Mouse (Mus musculus) lung, embryonic 15.5 days (tissue): ENCODE measurements around the gene Uspl1. TPM values are rescaled to one million over a fixed set of nuclear protein-coding genes. Genes with fewer than 3 reads are reported as not detected.
"Not testable (repeated sequence)": the region's sequence is repeated elsewhere in the genome, so short reads cannot be mapped to it uniquely, and the experiment has no call there.

Experiments
- ATAC-seq: fragments of 200-750 bp; cut with Nextera tagmentation; 2 replicates; pipeline ENCODE4 v1.8.0; 2017; ENCODE audit warnings: moderate number of reproducible peaks, borderline replicate concordance; ENCODE audit not compliant: low FRiP score, low TSS enrichment; ENCODE audit errors: extremely low read depth
- H3K27ac ChIP-seq: fragments of 300-500 bp; sonication (generic); 2 replicates; pipeline ENCODE4 v1.5.1; 2015; ENCODE audit warnings: moderate library complexity, mild to moderate bottlenecking, inconsistent platforms
- H3K27me3 ChIP-seq: fragments of 300-500 bp; sonication (generic); 2 replicates; pipeline ENCODE4 v1.6.1; 2015; ENCODE audit warnings: inconsistent platforms
- H3K36me3 ChIP-seq: fragments of 300-500 bp; sonication (generic); 2 replicates; pipeline ENCODE4 v1.6.1; 2015; ENCODE audit warnings: inconsistent platforms
- H3K4me1 ChIP-seq: fragments of 300-500 bp; sonication (generic); 2 replicates; pipeline ENCODE4 v1.6.1; 2015; ENCODE audit warnings: inconsistent platforms
- H3K4me2 ChIP-seq: fragments of 300-500 bp; sonication (generic); 2 replicates; pipeline ENCODE4 v1.6.1; 2015; ENCODE audit warnings: inconsistent platforms, mild to moderate bottlenecking, moderate library complexity
- H3K4me3 ChIP-seq: fragments of 300-500 bp; sonication (generic); 2 replicates; pipeline ENCODE4 v1.5.1; 2015; ENCODE audit warnings: mild to moderate bottlenecking, inconsistent platforms
- H3K9ac ChIP-seq: fragments of 300-500 bp; sonication (generic); 2 replicates; pipeline ENCODE4 v1.6.1; 2015; ENCODE audit warnings: inconsistent platforms
- H3K9me3 ChIP-seq: fragments of 300-500 bp; sonication (generic); 2 replicates; pipeline ENCODE4 v1.6.1; 2016; ENCODE audit warnings: inconsistent platforms
- WGBS: fragments of 180-500 bp; shearing (Covaris S2); methylation state at CpG from one replicate; pipeline ENCODE4 v1.1.7; 2015; 5-methylcytosine and 5-hydroxymethylcytosine counted together
- polyA plus RNA-seq: library from polyadenylated mRNA; unstranded; fragments of >200 nt; fragmentation: Nextera tagmentation; extraction: Ambion mirVana; gene quantifications from 2 replicates; pipeline ENCODE4 v1.2.1, GENCODE M21; 2015

Gene Uspl1
- 37.0 and 39.0 TPM in 2 replicates for polyA plus RNA-seq

GRCm38 (mm10) chr5:149184104-149184843 is at the start of gene Uspl1, which contains the start of gene Hmgb1:
Uspl1 (plus strand) TSS chr5:149184350.
Hmgb1 (minus strand) TSS chr5:149184489.
- Histone ChIP-seq H3K4me1 (peaks cover 19% of the 10 kb centered on the region), H3K36me3 (peaks cover 9% of the 10 kb centered on the region), H3K27ac (peak within 1 kb of the TSS; percentile 92), H3K9me3 (no peaks in the 10 kb centered on the region), H3K4me2 (peak within 1 kb of the TSS; percentile 60), H3K27me3 (no peaks in the 10 kb centered on the region), H3K9ac (peak within 1 kb of the TSS; percentile 62), H3K4me3 (peak within 1 kb of the TSS; percentile 60)
- under 1% methylated on average over 56 of the region's 59 CpGs for WGBS
- ATAC-seq: peak; percentile 98

GRCm38 (mm10) chr5:149134751-149135454 is 49.2 kb upstream of the Uspl1 start:
- H3K36me3 ChIP-seq: no peaks in the 10 kb centered on the region
- H3K4me1 ChIP-seq: 0 out of 2 replicates have a peak, but pooled peaks cover 2% of the 10 kb centered on the region
- H3K4me2 ChIP-seq: no peak overlapping the region
- ATAC-seq: no peak
- no peak overlapping the region for H3K4me3 ChIP-seq
- H3K9me3 ChIP-seq: no peaks in the 10 kb centered on the region
- H3K9ac ChIP-seq: no peak overlapping the region
- no peaks in the 10 kb centered on the region for H3K27me3 ChIP-seq
- H3K27ac ChIP-seq: no peak overlapping the region
- whole genome bisulfite sequencing: 65% methylated on average over 10 of the region's 10 CpGs

GRCm38 (mm10) chr5:149135455-149136354 is 48.4 kb upstream of the Uspl1 start:
- 78% methylated on average over 10 of the region's 10 CpGs for WGBS

GRCm38 (mm10) chr5:149136933-149137365 is 47.2 kb upstream of the Uspl1 start:
- Histone ChIP-seq H3K36me3 (no peaks in the 10 kb centered on the region), H3K4me2 (no peak overlapping the region), H3K9me3 (no peaks in the 10 kb centered on the region), H3K9ac (no peak overlapping the region), H3K4me1 (0 out of 2 replicates have a peak, but pooled peaks cover 2% of the 10 kb centered on the region), H3K27me3 (no peaks in the 10 kb centered on the region), H3K4me3 (no peak overlapping the region), H3K27ac (no peak overlapping the region)
- peak; percentile 49; the same call in 1 of the 2 replicates for ATAC-seq
- WGBS: 51% methylated on average over 4 of the region's 4 CpGs

More at GRCm38 (mm10) chr5:149135455-149136354, 48.4 kb upstream of the Uspl1 start:
- Histone ChIP-seq H3K4me1 (0 out of 2 replicates have a peak, but pooled peaks cover 2% of the 10 kb centered on the region), H3K9ac (no peak overlapping the region), H3K4me2 (no peak overlapping the region), H3K36me3 (no peaks in the 10 kb centered on the region), H3K27ac (no peak overlapping the region), H3K9me3 (no peaks in the 10 kb centered on the region), H3K4me3 (no peak overlapping the region), H3K27me3 (no peaks in the 10 kb centered on the region)
- no peak for ATAC-seq

GRCm38 (mm10) chr5:149137447-149137846 is 46.7 kb upstream of the Uspl1 start:
- no peaks in the 10 kb centered on the region for H3K27me3 ChIP-seq
- WGBS: 34% methylated on average over 3 of the region's 3 CpGs
- H3K4me2 ChIP-seq: no peak overlapping the region
- 0 out of 2 replicates have a peak, but pooled peaks cover 2% of the 10 kb centered on the region for H3K4me1 ChIP-seq
- no peaks in the 10 kb centered on the region for H3K36me3 ChIP-seq
- no peak overlapping the region for H3K27ac ChIP-seq
- no peaks in the 10 kb centered on the region for H3K9me3 ChIP-seq
- ATAC-seq: no peak
- no peak overlapping the region for H3K9ac ChIP-seq
- H3K4me3 ChIP-seq: no peak overlapping the region

- H3K4me1 ChIP-seq, H3K27ac ChIP-seq, H3K9me3 ChIP-seq, H3K9ac ChIP-seq, ATAC-seq, H3K4me2 ChIP-seq, H3K36me3 ChIP-seq, H3K27me3 ChIP-seq, H3K4me3 ChIP-seq: not testable (repeated sequence)
- 87% methylated on average over 6 of the region's 6 CpGs for WGBS
These were observed 46.1 kb upstream of the Uspl1 start for GRCm38 (mm10) chr5:149138087-149138486.

GRCm38 (mm10) chr5:149140336-149140735 is 43.8 kb upstream of the Uspl1 start:
- Histone ChIP-seq H3K36me3 (no peaks in the 10 kb centered on the region), H3K4me3 (no peak overlapping the region), H3K9me3 (no peaks in the 10 kb centered on the region), H3K27me3 (no peaks in the 10 kb centered on the region), H3K4me1 (0 out of 2 replicates have a peak, but pooled peaks cover 2% of the 10 kb centered on the region), H3K9ac (no peak overlapping the region), H3K4me2 (no peak overlapping the region), H3K27ac (no peak overlapping the region)
- 61% methylated on average over 9 of the region's 9 CpGs for WGBS
- no peak for ATAC-seq

GRCm38 (mm10) chr5:149141155-149141554 is 43.0 kb upstream of the Uspl1 start:
- not testable (repeated sequence) for H3K4me2 ChIP-seq, H3K4me1 ChIP-seq, H3K36me3 ChIP-seq, H3K9ac ChIP-seq, H3K27ac ChIP-seq, ATAC-seq, H3K27me3 ChIP-seq, H3K9me3 ChIP-seq, H3K4me3 ChIP-seq
- WGBS: 85% methylated on average over 1 of the region's 1 CpGs

GRCm38 (mm10) chr5:149143766-149144375 is 40.3 kb upstream of the Uspl1 start:
- H3K4me2 ChIP-seq: no peak overlapping the region
- H3K9me3 ChIP-seq: no peaks in the 10 kb centered on the region
- H3K4me1 ChIP-seq: no peaks in the 10 kb centered on the region
- H3K27ac ChIP-seq: no peak overlapping the region
- no peak for ATAC-seq
- H3K27me3 ChIP-seq: no peaks in the 10 kb centered on the region
- H3K4me3 ChIP-seq: no peak overlapping the region
- no peak overlapping the region for H3K9ac ChIP-seq
- no peaks in the 10 kb centered on the region for H3K36me3 ChIP-seq
- 58% methylated on average over 25 of the region's 25 CpGs for WGBS

GRCm38 (mm10) chr5:149146691-149147090 is 37.5 kb upstream of the Uspl1 start:
- Histone ChIP-seq H3K27ac (no peak overlapping the region), H3K4me3 (no peak overlapping the region), H3K9ac (no peak overlapping the region), H3K9me3 (no peaks in the 10 kb centered on the region), H3K27me3 (no peaks in the 10 kb centered on the region), H3K4me2 (no peak overlapping the region), H3K36me3 (no peaks in the 10 kb centered on the region), H3K4me1 (no peaks in the 10 kb centered on the region)
- no peak for ATAC-seq
- WGBS: 64% methylated on average over 7 of the region's 7 CpGs

GRCm38 (mm10) chr5:149147386-149148000 is 36.7 kb upstream of the Uspl1 start:
- ATAC-seq: no peak
- no peak overlapping the region for H3K4me3 ChIP-seq
- no peaks in the 10 kb centered on the region for H3K27me3 ChIP-seq
- H3K27ac ChIP-seq: no peak overlapping the region
- 65% methylated on average over 8 of the region's 8 CpGs for WGBS
- no peak overlapping the region for H3K4me2 ChIP-seq
- no peak overlapping the region for H3K9ac ChIP-seq
- no peaks in the 10 kb centered on the region for H3K36me3 ChIP-seq
- H3K9me3 ChIP-seq: no peaks in the 10 kb centered on the region
- no peaks in the 10 kb centered on the region for H3K4me1 ChIP-seq
